Mouse (Mus musculus): ENCODE measurements at regions not wholly inside any gene's neighbourhood (a gene's known extent, or its start where the extent isn't known, plus 50 kb on each side); places are given as distances from the start of the nearest gene placed in this dataset.

DNA sequence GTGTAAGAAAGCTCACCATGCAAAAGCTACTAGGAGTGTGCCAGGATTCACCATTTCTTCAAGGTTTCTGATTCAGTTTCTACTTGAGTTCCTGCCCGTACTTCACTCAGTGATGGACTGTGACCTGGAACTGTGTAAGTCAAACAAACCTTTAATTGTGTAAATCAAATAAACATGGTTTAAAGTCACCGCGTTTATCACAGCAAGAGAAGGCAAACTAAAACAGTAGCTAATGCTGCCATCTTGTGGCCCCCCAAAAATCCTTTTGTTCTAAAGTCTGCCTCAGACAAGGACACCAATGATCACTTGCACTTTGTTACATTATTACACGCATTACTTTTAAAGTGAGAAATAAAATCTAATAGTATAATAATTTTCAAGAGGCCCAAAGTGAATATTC, 63.6 kb upstream of the Dcx start:
- DNase-seq, result peak; percentile 26 to 37

All from kidney, postnatal 25 days (tissue).